Mouse (Mus musculus): ENCODE measurements around the gene Wdr89.

DNA sequence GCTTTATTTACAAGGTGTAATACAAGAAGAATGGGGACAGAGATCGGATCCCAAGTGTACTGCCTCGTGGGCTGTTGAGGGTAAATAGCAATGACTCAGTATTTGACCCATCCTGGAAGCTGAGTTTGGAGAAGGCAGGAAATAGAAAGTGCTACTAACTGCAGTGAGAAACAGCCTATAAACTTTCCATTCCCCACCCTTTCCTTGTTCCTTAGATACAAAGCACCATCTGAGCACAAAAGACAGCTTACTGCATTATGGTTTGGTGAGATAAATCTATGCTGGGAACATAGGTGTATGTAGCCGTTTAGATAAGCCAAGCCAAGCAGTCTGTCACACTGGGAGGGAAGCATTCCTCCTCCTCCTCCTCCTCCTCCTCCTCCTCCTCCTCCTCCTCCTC, 46.5 kb downstream of the Wdr89 start:
- TF ChIP-seq CTCF (IDR thresholded peaks at IDR 0.05; ENCODE audit: low read depth, low read length) (no peak), POLR2A (IDR thresholded peaks at IDR 0.05; ENCODE audit: borderline replicate concordance, low read depth, low read length) (no peak)
